Mouse (Mus musculus): ENCODE measurements around the gene Slc4a4.

Slc4a4 gene

GRCm38 (mm10) chr5:88999793-89000192, 113.2 kb downstream of the Slc4a4 start:
- DNase-seq (ENCODE audit: low spot score in 2 of 2) = no peak

GRCm38 (mm10) chr5:89000598-89000997, 114.0 kb downstream of the Slc4a4 start:
- DNase-seq (ENCODE audit: low spot score in 2 of 2) = no peak

- DNase-seq (ENCODE audit: low spot score in 2 of 2) = no peak
Measured at GRCm38 (mm10) chr5:89010116-89010515, 123.5 kb downstream of the Slc4a4 start.

DNA sequence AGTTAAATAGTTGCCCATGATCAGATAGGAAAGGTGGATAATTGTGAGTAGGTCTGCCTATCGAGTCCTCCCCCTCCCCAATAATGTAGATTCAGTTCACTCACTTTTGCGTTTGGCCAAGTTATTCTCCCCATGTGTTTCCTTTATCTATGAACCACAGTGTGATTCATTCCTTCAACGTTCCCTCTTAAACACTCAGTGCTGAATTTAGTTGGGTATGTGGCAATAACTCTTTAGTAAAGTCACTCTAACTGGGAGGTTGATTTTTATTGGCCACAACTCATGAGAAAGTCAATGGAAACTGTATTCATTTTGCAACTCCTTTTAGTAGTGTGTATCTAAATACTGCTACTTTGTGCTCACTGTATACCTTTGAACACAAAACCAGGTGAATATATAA, 125.8 kb downstream of the Slc4a4 start:
- DNase-seq (ENCODE audit: low spot score in 2 of 2) = no peak

GRCm38 (mm10) chr5:89014782-89015181, 128.2 kb downstream of the Slc4a4 start:
- DNase-seq (ENCODE audit: low spot score in 2 of 2) = no peak

DNA sequence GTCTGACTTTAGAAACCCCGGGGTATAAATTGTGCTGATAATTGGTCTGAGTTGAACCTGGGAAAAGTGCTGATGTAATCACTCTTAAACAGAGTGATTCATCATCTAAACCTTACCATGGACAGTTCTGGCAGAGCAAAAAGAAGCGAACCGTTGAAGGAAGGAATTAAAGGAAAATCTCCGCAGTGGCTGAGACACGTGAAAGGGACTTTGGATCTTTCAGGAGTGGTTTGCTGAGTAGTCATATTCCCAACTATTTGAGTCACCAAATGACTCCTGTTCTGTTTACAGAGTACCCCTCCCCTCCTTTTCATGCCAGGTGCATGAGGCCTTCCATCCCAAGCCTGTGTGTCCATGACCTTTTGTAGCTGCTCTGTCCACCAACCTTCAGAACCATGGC, 129.3 kb downstream of the Slc4a4 start:
- DNase-seq (ENCODE audit: low spot score in 2 of 2) = no peak

- DNase-seq (ENCODE audit: low spot score in 2 of 2) = no peak
Measured at GRCm38 (mm10) chr5:89018537-89018936, 131.9 kb downstream of the Slc4a4 start.

- DNase-seq (ENCODE audit: low spot score in 2 of 2) = no peak
Measured at GRCm38 (mm10) chr5:89024413-89024812, 137.8 kb downstream of the Slc4a4 start.

DNA sequence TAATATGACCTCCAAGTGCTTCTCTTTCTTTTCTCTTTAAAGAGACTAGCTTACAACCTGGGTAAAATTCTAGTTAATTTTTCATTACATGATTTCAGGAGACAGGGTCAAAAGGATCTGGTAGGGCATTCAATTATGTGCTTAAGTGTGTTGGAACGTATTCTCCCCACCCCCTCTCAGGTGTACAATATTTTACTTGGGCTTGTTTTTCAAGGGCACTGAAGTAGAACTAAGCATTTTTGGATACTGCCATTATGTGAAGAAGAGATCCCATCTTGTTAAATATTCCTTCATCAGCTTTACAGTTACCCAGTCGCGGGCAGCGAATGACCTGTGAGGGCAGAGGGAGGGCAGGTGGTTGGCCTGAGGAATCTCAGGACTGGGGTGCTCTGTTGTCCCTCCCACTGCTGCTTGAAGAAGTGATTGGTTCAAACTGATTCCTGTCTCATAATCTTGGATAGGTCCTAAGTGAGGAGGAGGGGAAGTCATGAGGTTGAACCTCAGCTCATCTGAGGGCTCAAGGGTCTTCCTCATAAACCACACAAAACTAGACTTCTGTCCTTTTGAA, 141.0 kb downstream of the Slc4a4 start:
- no peak for DNase-seq (ENCODE audit: low spot score in 2 of 2)

DNA sequence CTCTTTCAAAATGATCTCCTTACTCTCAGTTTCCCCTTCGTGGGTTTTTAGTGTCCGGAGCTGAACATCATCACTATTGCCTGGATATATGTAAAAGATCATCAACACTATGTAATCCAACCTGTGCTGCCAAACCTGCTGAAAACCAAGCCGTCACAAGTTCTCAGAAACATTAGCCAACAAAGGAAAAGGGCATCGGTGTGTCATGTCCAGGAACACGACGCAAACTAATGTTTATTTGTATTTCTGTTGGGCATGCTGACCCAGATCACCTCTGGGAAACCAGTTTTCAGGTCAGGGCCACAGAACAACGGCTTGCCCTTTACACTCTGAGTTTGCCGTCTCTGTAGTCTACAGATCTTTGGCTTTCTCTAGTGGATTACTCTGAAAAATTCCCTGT, 146.0 kb downstream of the Slc4a4 start:
- DNase-seq (ENCODE audit: low spot score in 2 of 2) = no peak

DNA sequence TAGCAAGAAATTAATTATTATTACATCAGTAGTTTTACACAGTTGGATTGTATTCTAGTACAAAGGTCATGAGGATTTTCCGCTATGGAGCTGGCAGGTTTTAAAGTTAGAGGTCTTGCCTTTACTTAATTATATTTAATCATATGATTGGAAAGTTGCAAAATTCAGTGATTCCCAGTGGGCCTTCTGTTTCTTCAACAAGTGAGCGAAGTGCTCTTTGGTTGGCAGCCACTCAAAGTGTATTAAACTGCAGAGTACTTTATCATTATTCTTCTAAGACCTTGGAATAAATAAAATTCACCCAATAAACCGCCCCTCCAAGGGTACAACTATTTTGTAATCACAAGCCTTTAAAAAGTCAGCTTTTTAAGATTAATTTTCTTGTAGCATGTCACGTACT, 146.6 kb downstream of the Slc4a4 start:
- no peak for DNase-seq (ENCODE audit: low spot score in 2 of 2)

DNA sequence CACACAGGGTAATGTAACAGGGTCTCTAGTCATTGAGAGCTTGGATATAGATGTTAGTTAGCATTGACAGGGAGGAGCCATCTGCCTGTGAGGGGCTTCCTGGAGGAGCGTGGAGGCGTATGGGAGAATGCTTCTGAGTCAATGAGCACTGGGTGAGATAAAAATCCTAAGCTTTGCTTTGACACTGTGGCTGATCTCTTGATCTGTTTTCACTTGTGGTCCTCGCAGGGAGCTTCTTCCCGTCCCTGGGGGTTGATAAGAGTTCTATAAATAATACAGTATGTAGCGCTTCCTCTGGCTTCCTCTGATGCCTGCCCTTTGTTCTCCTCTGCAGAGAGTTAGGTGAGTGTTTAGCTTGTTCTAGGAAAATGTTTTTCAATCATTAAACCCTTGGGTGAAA, 149.5 kb downstream of the Slc4a4 start:
- DNase-seq (ENCODE audit: low spot score in 2 of 2) = no peak

GRCm38 (mm10) chr5:89040814-89041213, 154.2 kb downstream of the Slc4a4 start:
- DNase-seq (ENCODE audit: low spot score in 2 of 2) = no peak

GRCm38 (mm10) chr5:89043846-89044245, 157.2 kb downstream of the Slc4a4 start:
- DNase-seq (ENCODE audit: low spot score in 2 of 2) = no peak

GRCm38 (mm10) chr5:89044801-89045200, 158.2 kb downstream of the Slc4a4 start:
- DNase-seq (ENCODE audit: low spot score in 2 of 2) = no peak

- DNase-seq (ENCODE audit: low spot score in 2 of 2) = no peak
Measured at GRCm38 (mm10) chr5:89051577-89051976, 165.0 kb downstream of the Slc4a4 start.

DNA sequence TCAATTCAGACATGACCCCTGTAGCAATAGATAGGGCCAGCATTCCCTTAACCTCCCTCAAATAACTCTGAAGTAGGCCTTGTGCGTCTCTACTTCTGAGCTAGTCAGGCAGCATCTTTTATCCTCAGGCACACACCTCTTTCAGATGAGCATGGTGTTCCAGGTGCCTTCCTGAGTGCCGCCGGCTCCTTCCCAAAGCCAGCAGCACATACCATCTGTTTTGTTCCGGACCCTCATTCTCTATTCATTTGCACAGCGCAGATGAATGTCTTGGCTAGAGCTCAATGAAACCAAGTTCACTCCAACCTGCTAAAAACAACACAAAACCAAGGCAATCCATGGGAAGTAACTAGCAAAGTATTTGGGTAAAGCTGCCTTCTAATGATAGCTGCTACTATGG, 165.6 kb downstream of the Slc4a4 start:
- no peak for DNase-seq (ENCODE audit: low spot score in 2 of 2)

DNA sequence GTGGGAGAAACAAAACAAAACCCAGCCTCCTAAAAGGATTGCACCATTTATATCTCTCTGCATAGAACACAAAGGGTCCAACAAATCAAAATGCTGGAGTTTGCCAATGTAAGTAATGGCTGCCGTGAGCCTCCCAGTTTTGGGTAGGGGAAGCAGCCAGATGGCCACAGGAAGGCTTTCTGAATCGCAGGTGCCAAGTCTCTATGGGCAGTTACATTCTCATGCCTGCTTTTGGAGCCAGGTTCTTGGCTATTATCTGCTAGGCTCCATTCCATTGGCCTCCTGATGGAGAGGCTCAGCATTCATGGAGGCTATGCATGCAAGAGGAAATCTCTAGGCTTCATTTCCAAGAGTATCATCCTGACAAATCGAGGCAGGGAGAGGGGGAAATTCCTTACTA, 169.0 kb downstream of the Slc4a4 start:
- no peak for DNase-seq (ENCODE audit: low spot score in 2 of 2)

GRCm38 (mm10) chr5:89056370-89056769, 169.8 kb downstream of the Slc4a4 start:
- peak; percentile 60 to 64 for DNase-seq (ENCODE audit: low spot score in 2 of 2)

- DNase-seq (ENCODE audit: low spot score in 2 of 2) = no peak
Measured at GRCm38 (mm10) chr5:89061097-89061496, 174.5 kb downstream of the Slc4a4 start.

GRCm38 (mm10) chr5:89062286-89062685, 175.7 kb downstream of the Slc4a4 start:
- DNase-seq (ENCODE audit: low spot score in 2 of 2) = no peak

- DNase-seq (ENCODE audit: low spot score in 2 of 2) = no peak
Measured at GRCm38 (mm10) chr5:89067111-89067510, 180.5 kb downstream of the Slc4a4 start.

GRCm38 (mm10) chr5:89068072-89068471, 181.5 kb downstream of the Slc4a4 start:
- no peak for DNase-seq (ENCODE audit: low spot score in 2 of 2)

GRCm38 (mm10) chr5:89070051-89070450, 183.4 kb downstream of the Slc4a4 start:
- no peak for DNase-seq (ENCODE audit: low spot score in 2 of 2)
